Mouse (Mus musculus): ENCODE measurements around the gene Prkg1. TPM values are rescaled to one million over a fixed set of nuclear protein-coding genes. Genes with fewer than 3 reads are reported as not detected.

Prkg1 gene
- total RNA-seq, 2 experiments from 2014 or later, result 7.4 to 7.6 TPM

DNA sequence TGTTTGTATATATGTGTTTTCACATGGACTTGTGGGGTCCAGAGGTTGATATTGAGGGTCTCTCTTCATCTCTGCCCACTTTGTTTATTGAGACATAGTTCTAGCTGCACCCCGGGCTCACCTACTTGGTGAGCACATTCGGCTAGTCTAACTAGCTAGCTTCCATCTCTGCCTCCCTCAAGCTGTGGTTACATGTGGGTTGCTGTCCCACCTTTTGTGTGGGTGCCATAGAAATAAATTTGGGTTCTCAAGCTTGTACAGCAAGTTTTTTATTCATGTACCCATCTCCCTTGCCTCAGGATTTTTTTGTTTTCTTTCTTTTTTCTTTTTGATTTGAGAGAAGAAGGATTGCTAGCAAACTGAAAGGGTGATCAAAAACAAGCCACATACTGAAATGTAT lies 617.4 kb downstream of the Prkg1 start:
- no peak for DNase-seq

- DNase-seq, result no peak
Observed at GRCm38 (mm10) chr19:31146156-31146555, 618.7 kb downstream of the Prkg1 start.

DNA sequence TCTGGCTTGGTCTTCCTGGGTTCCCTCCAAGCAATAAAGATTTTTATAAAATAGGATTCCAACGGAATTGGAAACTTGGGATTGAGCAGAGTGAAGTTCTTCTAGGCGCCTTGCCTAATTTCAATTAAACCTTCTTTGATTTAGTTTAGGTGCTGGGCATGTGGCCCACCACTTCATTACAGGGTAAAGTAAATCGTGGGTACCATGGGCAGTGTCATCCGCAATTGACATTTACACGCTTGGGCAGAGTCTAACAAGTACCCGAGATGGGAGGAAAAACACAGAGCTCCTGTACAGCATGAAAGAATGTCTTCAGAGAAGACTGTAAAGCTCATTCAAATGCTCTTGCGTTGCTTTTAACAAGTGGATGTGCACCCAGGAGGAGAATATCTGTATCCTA lies 622.9 kb downstream of the Prkg1 start:
- DNase-seq, result no peak

DNA sequence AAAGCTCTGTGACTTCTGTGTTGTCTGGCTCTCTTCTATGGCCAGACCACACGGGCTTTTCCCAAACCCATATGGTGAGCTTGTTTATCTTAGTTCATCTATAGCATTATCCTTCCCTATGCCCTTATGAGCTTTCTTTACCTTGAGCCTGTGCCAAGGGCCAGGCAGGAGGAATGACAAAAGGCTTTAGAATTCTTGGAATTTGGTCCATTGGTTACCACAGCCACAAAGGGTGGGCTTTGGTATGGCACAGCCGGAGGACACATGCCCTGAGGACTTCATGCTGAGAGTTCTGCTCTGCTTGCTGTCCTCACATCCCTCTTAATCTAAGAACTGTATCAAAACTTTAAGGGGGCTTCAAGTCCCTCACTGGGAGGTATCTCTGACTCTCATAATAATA lies 628.5 kb downstream of the Prkg1 start:
- DNase-seq, result no peak

DNA sequence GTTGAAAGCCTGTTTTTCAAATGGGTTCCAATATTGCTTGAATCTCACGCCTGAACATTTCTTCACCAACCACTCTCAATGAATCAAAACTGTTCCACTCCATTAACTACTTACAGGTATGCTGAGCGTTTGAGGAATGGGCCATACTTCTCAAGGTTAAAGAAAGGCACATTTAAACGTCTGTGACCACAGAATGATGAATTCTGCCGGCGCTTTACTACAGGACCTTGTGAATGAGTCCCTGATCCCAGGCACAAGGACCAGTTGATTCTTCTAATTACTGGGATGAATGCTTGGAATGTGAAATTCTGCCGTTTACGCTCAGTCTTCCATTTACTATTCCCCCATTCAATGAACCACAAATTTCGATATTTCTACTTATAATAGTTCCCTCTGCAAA lies 632.2 kb downstream of the Prkg1 start:
- no peak for DNase-seq

DNA sequence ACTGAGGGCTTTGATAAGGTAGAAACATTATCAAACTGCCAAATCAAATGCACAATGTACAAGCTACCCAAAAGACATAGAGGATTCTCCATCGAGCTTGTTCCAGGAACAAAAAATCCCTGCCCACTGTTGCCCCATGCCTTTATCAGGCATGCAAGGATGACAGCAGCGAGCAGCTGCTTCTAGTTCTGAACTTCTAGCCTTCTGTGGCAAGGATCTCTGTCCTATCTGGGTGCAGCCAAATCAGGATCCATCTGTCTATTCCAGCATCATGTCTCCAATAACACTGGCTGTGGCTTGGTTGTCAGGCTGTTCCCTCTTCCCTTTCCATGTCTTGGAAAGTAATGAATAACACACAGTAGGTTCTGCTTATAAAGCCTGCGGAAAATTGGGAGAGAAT lies 640.2 kb downstream of the Prkg1 start:
- no peak for DNase-seq

DNA sequence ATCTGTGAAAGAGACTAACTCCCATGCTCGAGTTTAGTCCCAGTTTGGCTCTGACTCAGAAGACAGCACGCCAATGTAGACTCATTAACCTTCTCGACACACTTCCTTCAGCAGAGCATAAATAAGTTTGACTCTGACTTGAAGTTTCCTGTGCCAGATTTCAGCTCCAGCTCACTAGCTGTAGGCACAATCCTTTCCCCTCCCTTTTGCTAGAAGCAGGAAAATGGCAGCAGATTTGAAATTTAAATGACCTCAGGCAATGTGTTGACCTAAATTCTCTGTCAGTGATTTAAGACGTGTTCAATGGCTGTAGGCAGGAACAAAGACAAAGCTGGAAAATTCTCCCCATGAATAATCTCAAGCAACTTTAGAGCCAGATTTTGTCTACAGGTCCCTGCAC lies 650.1 kb downstream of the Prkg1 start:
- DNase-seq, result peak in 1 of 2 experiments; percentile 2

GRCm38 (mm10) chr19:31106835-31107554 lies 657.8 kb downstream of the Prkg1 start:
- DNase-seq, result no peak

- no peak for DNase-seq
Observed at GRCm38 (mm10) chr19:31106036-31106435, 658.8 kb downstream of the Prkg1 start.

- DNase-seq, result no peak
Observed at GRCm38 (mm10) chr19:31104764-31105163, 660.1 kb downstream of the Prkg1 start.

GRCm38 (mm10) chr19:31099369-31099768 lies 665.5 kb downstream of the Prkg1 start:
- no peak for DNase-seq

DNA sequence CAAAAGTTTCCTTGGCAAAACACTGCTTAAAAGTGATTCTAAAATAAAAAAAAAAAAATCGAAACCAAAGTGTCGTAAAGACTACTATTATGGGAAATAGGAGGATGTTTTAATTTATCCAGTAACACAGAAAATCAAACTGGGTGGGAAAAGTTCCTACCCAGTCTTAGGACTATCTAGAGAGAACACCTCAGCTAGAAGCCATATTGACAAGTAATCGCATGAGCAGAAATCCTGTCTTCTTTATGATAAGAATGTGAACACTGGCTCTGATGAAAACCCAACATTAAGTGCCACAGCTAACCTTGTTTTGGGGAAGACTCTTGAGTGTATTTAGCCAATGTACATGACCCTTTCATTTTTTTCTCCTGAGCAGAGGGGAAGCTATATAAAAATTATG lies 667.0 kb downstream of the Prkg1 start:
- no peak for DNase-seq

DNA sequence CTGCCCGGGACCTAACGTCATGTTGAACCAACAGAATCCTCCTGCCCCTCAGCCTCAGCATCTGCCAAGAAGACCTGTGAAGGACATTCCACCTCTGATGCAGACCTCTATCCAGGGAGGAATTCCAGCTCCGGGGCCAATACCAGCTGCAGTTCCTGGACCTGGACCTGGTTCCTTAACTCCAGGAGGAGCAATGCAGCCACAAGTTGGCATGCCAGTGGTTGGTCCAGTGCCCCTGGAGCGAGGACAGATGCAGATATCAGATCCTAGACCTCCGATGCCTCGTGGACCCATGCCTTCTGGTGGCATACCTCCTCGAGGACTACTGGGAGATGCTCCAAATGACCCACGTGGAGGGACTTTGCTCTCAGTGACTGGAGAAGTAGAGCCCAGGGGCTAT lies 681.1 kb downstream of the Prkg1 start:
- DNase-seq, result no peak

DNA sequence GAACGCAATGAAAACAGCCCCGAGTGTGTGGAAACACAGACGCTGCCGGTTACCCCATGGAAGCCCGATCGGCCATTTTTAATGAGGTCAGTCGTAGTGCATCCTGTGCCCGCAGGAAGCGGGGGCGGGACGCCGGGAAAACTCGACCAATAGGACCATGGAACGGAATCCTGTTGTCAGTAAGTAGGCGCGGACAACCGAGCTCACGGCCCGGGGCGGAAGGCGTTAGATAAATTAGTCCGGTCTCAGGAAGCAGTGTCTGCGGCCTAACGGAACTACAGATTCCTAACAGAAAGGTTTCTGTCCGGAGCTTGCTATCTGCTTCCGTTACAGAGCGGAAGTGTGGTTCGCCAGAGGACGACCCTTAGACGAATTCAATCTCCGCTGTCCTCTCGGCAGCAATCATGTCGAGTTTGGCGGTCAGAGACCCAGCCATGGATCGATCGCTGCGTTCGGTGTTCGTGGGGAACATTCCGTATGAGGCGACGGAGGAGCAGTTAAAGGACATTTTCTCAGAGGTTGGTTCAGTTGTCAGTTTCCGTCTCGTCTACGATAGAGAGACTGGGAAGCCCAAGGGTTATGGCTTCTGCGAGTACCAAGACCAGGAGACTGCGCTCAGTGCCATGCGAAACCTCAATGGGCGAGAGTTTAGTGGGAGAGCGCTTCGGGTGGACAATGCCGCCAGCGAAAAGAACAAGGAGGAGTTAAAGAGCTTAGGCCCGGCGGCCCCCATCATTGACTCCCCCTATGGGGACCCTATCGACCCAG lies 682.0 kb downstream of the Prkg1 start, which contains the start of gene Cstf2t:
Gene Cstf2t, plus strand, starts transcription at position 176 of the 768 bp plus-strand sequence.
- peak; percentile 99 to 100 for DNase-seq

- no peak for DNase-seq
Observed at GRCm38 (mm10) chr19:31082226-31082625, 682.6 kb downstream of the Prkg1 start.

DNA sequence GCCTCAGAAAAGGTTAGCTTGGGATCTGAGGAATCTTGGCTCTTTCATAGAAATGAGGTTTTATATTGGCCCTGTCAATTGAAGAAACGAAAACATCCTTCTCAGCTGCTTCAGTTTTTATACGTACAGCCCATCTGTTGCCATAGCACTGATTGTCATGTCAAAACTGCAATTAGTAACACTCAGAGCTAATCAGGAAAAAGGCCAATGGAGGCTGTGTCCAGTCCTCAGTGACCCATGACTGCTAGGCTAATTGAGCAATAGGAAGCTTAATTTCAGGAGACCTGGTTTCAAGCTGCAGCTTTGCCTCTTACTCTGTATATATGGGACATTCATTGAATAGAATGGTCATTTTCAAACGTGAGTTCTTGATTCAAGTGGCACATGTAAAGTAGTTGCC lies 686.6 kb downstream of the Prkg1 start:
- no peak for DNase-seq

DNA sequence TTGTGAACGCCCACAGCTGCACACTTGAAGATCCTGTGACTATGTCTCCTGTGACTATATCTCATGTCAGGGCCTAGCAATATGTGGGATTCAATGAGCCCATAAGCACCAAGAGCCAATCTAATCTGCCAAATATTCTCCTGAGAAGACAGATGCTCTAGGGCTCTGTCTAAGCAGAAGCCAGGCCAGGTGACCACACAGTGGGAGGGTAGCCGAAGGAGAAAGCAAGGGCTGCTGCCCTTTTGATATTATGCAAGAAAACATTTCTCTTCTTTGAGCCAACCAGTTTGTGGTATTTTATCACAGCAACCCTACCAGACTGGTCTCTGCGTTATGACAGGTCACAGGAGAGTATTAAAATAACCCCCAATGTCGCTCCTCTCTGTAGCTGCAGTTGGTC lies 688.7 kb downstream of the Prkg1 start:
- DNase-seq, result no peak

DNA sequence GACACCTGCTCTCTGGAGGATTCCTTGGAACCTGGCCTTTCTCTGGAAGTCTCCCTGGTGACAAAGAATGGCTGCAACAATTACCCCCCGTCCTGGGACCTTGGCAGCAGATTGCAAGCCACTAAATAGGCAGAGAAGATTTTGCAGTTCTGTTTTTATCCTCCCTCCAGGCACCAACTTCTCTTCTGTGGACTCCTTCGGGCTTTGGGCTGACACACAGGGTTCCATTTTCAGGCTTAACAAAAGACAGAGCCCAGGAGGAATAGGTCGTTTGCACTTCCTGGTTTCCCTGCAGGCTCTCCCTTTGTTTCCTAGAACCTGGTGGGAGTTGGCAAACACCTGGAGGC lies 690.1 kb downstream of the Prkg1 start:
- no peak for DNase-seq

DNA sequence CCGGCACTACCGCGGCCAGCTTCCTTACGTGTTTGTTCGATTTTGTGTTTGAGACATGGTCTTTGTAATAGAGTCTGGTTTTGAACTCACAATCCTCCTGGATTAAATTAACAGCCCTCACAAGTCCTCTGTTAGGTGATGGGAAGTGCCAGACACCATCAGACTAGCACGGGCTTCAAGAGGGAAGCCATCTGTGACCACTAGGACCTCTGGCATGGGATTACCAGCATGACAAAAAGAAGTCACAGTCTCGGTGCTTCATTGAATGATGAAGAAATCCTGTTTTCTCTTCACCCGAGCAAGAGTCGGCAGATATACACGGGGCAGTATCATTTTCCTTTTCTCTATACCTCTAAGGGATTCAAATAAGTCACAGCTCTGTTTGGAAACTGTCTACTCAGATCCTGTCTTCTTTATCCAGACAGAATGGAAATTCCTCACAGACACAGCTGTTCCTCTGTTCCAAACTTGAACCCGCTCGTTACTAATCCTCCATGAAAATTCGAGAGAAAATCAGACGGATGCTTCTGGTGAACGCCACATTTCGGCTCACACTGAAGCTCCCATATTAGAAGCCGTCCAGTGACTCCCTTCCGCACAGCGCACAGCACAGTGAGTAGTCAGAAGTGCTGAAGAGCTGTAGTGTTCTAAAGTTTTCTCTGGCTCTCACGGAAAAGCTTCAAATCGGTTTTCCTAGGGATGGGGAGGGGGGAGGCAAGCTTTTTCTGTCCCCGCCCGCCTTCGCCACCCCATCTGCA lies 690.7 kb downstream of the Prkg1 start:
- no peak for DNase-seq

DNA sequence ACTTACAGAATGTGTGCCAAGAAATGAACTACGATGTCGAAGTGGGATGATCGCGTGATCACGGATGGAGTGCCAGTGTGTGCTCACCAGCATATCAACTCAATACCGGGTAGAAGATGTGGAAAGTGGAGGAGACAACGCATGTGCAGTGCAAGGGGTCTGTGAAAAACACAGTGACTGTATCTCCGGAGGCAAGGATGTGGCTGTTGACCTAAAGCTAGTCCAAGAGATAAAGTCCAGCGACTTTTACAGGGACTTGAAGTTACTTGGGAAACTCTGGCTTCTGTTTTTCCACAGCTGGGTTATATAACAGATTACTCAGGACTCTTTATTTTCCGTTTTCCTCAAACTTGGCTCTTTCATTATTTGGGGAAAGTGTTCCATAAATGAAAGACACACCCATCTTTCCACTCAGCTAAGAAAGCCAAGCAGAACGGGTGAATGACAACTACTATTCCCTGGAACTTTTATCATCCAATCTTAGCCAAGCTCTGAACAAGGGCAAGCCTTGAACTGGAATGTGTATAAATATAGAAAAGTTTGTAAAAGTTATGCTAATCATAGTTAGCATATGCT lies 699.5 kb downstream of the Prkg1 start:
- no peak for DNase-seq

- DNase-seq, result no peak
Observed at GRCm38 (mm10) chr19:31064740-31065139, 700.1 kb downstream of the Prkg1 start.

DNA sequence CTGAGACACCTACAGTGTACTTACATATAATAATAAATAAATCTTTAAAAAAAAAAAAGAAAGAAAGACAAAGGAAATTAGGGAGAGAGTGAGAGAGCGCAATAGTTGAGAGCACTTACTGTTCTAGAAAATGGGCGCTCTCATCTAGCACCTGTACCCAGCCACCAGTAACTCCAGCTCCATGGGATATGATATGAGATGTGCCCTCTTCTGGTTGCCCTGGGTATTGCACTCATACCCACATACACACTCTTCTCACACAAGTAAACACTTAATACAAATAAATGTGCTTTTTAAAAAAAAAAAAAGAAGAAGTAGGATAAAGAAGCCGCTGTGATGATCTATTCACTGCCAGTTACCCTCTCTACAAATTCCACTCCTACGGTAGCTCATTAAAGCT lies 718.2 kb downstream of the Prkg1 start:
- DNase-seq, result no peak
